Mouse (Mus musculus) spleen, postnatal 10 days (tissue): ENCODE data around the gene Gm4952.
A peak's percentile ranks its signal among the peaks of the same experiment; 100 is the strongest.

Experiments
- DNase-seq, 2 experiments: peaks; one replicate each; pipeline ENCODE4 v3.0.0; 2021 to 2022; ENCODE audit warnings: low spot score in 2 of 2

Gene Gm4952

DNA sequence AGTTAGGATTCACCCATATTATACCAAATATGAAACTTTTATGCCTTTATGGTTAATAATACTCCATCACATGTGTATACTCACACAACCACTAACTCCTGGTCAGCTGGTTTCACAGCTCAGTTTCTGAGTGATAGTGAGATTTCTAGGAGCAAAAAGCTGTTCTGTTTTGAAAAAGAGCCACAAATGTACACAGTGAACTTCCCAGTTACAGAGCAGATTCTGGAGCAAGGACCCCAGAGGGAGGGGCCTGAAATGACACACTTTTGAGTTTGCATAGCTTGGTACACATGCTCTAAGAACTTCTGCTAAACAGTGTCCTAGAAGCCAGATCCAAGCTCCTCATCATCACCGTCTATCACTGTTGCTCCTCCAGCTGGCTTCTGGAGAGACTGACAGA lies at the start of gene Gm4952:
Gene Gm4952 (plus strand): TSS at position 301 of the 400 bp plus-strand sequence.
- no peak for DNase-seq

DNA sequence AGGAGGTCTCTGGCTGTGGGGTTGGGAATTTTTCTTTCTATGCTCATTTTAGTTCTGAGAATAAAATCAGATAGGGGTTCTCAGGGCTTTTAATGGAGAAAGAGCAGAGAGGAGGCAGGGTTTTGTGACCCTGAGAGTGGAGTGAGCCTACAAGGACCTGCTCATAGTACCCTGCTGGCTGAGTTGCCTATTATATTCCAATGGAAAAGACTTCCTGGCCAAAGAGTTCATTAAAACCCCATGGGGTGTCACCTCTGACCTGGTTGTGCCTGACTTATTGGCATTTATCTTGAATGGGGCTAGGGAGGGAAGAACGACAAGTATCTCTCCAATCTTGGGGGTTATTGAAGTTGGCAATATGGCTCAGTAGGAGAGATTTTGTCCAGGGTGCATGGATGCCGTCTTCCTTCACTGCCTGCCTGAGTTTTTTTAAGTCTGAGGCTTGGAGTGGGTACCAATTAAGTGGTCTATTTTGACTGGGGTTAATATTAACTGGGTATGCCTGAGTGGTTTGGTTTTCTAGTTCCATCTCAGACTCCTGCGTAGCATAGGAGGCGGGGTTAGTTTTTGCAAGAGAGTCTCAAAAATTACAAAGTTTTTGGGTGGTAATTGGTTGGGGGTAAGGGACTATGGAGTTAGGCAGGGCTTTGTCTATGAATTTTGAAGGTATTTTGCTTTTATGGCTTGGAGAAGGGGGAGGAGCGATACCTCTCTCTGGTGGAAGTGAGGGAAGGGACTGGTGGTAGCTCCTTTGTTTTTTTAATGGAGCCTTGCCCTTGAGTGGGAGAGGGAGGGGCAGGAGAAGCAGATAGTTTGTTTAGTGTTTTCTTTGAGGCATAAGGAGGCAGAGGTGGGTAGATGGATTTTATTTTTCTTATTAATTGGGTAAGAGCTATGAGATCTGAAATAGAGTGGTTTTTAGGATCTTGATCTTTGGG lies 49.5 kb upstream of the Gm4952 start:
- no peak for DNase-seq

DNA sequence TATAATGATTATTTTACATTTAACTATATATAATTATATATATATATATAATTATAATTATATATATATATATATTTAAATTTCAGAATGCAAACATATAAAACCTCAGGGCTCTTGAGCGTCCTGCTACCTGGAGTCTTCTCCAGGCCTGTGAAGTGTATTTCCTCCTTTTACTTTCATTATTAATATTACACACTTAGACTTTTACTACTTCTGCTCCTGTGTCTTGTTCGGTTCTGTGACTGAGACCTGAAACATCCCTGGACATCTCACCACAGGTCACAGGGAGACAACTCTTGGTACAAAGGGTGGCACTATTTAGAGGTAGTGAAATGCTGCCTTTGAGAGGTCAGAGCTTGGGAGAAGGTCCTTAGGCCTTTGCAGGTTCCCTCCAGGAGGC lies 43.5 kb upstream of the Gm4952 start:
- DNase-seq: no peak

DNA sequence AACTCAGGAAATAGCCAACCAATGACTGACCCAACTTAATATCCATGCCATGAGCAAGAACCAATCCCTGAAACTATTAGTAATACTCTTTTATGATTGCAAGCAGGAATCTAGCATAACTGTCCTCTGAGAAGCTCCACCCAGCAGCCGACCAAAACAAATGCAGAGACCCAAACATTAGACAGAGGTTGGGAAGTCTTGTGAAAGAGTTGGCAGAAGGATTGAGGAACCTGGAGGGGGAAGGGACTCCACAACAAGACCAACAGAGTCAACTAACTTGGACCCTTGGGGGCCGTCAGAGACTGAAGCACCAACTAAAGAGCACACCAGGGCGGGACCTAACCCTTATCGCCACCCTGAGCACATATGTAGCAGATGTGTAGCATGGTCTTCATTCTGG lies 41.6 kb upstream of the Gm4952 start:
- DNase-seq: no peak

DNA sequence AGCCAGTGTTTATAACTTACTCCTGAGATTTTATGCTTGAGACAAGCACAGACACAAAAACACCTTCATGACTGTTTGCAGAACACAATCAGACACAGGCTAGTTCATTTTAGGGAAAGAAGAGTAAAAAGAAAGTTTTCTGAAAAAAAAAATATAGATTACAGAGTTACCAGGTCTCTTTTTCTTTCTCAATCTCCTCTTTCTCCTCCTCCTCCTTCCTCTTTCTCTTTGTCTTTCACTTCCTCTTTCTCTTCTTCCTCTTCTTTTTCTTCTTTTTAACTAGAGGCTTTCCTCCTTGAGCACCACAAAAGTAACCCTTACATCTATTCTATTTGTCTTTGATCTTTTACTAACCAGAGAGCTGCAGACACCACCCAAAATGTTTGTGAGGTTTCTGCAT lies 35.6 kb upstream of the Gm4952 start:
- no peak for DNase-seq

DNA sequence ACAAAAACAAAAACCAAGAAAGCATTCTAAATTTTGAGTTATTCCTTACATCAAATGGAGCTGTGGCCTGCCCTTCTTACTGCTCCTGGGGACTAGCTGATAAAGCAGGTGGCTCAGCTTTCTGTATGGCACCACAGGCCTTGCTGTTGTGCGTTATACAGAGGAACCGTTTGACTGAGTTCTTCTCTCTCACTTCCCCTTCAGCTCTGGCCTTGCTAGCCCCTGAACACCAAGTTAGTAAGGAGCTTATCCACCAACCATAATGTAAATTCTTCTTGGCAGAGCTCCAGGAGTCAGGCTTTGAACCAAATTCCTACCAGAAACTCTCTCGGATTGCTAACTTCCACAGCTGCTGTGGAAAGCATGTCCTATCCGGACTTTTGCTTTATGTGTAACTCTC lies 32.8 kb upstream of the Gm4952 start:
- DNase-seq: peak in 1 of 2 experiments; percentile 51

DNA sequence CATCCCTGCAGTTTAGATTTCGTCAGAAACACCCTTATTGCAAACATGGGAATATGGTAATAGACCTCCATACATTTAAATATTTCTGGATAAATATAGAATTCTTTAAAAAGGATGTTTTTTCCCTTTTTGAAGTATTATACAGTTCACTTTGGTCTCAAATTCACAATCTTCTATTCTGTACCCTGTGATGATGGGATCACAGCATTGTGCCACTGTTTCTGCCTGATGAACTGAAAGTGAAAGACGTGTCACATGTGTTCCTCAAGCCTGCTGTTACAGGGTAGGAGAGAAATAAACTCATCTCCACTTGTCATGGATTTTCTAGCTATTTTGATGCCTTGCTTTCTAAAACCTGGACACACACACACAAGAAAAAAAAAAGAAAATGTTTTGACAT lies 28.9 kb upstream of the Gm4952 start:
- no peak for DNase-seq

DNA sequence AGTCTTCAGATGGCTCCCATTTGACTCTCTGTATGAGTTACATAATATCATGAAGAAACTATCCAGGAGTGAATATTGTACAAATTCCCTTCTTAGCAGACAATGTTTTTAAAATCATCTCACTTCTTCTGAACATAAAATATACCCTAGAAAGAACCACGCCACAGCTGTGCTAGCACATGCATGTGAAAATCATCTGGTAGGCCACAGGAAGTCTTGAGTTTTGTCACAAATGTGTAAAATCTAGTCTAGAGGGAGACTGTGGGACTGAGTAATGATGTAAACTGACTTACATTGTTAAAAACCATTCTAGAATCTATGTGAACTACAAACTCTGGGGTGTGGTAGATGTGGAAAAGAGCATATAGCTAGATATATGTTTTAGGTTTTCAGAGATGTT lies 28.1 kb upstream of the Gm4952 start:
- no peak for DNase-seq

DNA sequence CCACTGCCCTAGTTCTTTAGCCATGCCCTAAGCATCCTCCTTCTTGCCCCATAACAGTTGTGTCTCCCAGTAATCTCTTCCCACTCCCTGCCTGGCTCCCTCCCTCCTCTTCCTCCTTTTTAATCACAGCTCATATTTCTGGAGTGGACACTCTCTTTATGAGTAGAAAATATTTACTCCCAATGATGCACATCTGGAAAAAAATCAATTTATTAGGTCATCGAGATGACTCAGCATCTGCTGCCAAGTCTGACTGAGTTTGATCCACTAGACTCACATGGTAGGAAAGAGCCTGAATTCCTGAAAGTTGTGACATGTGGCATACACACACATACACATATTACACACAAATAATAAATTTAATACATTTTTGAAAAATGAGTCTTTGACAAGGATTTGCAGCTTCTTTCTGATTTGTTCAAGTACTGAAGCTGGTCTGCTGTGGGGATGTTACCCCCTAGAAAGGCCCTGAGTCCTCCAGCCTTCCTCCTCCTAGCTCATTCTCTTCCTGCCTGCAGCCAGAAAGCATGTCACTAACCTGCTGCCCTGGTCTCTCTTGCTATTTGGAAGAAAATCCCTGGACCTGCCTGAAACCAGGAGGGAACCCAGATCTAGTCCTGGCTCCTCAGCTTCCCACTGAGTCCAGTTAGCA lies 27.0 kb upstream of the Gm4952 start:
- DNase-seq: no peak

DNA sequence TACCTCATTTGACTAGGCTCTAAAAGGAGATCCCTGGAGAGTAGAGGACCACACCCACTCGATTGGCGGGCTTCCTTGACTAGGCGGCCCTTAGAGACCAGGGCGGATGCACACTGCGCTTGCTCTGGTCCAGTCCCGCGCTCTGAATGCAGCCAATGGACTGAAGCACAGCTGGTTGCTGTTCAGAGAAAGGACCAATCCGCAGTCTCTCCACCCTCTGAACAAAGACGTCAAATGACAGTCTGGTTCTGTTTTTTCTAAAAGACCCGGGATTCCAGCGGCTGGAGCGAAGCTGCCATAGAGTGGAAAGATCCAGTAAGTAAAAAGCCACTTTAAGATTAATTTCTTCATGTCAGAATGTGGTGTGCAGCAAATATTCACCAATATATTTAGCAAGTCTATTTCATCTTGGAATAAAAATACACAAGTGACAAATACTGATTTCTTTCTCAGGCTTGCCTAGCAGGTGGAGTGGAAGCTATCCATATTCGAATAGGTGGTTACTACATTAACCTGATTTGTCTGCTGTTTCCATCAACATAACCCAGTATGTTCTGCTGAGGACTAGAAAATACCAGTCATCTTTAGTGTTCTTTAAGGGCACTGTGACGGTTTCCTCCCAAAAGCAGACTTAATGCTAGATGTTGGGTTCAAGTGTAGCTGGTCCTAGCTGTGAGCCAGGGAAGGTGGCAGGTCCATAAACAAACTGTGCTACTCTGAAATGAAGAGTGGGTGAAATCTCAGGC lies 26.3 kb upstream of the Gm4952 start:
- peak; percentile 72 to 92 for DNase-seq

DNA sequence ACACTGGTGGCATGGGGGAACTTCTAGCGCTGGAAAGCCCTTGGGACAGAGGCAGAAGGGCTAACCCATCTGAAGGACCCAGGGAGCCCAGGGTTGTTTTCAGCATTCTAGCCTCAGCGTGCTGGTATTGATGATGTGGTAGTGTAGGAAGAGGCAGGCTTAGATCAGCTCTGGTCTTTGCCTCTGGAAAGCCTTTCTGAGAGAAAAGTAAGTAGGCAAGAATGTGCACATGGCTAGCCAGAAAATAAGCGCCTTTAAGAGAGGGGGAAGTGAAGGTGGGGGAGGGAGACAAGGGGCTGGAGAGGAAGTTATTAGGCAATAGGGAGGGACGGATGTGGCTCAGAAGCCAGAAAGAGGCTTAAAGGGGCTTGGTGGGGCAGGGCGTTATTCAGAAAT lies 25.8 kb upstream of the Gm4952 start:
- DNase-seq: peak; percentile 54 to 62

DNA sequence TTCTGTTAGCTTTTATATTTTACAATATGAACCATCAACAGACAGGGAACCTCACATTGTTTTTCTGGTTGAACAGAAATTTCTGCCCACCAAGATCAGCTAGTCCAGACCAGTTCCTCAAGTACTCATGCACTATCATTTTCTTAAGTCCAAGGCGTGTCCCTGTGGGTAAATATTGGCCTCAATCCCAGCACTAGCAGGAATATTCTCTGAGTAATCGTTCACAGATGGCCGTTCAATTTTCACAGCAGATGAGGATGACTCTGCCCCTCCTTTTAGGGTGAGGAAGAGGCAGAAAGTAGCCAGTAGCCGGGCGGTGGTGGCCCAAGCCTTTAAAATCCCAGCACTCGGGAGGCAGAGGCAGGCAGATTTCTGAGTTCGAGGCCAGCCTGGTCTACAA lies 24.7 kb upstream of the Gm4952 start:
- DNase-seq: peak in 1 of 2 experiments; percentile 25

DNA sequence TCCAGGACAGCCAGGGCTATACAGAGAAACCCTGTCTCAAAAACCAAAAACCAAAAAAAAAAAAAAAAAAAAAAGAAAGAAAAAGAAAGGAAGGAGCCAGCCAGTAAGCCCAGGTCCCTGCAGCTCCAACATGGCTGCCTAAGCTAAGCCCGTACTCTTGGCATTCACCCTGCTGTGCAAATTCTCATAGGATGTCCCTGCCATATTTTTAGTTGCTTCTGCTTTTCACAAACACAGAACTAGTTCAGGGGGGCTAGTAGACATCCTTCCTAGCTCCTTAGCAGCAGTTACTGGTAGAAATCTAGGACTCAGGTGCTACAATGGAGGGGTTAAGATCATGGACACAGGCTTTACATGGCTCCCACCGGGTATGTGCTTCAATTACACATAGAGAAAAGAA lies 24.3 kb upstream of the Gm4952 start:
- DNase-seq: no peak

DNA sequence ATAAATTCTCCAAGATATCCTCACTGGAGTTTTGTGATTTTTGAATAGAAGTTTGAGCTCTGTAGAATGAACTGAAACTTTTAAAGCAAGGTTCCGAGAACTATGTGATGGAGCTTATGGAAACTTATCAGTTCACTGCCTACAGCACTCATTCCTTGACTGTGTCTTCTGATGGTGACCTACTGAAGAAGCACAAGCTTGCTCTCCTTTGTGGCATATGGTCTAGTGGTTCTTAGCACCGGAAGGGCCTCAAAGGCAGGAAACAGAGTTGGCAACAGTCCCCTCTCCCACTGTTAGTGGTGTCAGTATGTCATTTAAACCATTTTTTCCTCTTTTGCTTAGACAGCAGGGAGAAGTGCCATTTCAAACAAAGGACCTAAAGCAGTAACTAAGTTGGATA lies 23.1 kb upstream of the Gm4952 start:
- DNase-seq: no peak

DNA sequence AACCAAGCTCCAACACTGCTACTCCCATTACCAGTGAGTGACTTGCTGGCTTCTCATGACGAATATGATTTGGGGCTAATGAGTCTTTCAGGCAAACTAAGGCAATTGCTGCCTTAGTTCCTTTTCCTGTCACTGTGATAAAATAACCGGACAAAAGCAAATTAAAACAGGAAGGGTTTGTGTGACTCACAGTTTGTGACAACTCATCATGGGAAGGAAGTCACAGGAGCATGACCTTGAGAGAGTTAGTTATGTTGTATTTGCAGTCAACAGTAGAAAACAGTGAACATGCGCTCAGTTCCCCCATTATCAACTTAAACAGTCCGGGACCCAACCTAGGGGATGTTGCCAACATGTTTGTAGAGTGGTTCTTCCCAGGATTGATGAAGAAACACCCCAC lies 14.5 kb upstream of the Gm4952 start:
- no peak for DNase-seq

DNA sequence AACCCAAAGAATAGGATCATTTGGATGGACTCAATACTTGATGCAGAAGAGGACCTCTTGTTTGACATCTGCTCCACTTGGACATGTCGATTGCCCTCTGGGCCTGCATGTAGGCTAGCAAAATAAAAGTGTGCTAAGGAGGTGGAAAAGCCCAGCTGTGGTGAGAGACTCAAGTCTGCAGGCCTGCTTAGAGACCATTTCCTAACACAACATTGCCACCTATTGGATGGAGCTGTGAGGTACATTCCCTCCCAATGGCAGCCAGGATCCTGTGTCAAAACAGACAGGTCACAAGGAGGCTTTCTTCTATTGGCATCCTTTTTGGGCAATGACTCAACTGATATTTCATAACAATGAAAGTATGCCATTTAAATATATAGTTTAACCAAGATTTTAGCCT lies 7.9 kb upstream of the Gm4952 start:
- peak; percentile 37 to 65 for DNase-seq

DNA sequence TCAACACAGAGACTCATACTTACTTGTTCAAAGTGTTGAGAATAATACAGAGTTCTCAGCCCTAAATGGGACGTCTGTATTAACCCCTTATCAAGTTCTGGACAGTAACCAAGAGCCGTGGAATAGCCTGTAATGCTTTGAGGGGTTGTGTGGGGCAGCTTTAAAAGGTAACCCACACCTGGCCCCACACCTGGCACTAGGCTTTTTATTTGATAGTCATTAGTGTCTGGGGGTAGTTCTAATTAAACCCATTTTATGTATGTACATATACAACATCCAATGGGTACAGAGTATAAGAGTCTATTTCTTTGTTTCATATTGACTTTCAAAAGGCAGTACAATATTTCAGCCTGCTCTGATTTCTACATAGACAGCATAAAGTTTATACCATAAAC lies 4.6 kb upstream of the Gm4952 start:
- DNase-seq: no peak

DNA sequence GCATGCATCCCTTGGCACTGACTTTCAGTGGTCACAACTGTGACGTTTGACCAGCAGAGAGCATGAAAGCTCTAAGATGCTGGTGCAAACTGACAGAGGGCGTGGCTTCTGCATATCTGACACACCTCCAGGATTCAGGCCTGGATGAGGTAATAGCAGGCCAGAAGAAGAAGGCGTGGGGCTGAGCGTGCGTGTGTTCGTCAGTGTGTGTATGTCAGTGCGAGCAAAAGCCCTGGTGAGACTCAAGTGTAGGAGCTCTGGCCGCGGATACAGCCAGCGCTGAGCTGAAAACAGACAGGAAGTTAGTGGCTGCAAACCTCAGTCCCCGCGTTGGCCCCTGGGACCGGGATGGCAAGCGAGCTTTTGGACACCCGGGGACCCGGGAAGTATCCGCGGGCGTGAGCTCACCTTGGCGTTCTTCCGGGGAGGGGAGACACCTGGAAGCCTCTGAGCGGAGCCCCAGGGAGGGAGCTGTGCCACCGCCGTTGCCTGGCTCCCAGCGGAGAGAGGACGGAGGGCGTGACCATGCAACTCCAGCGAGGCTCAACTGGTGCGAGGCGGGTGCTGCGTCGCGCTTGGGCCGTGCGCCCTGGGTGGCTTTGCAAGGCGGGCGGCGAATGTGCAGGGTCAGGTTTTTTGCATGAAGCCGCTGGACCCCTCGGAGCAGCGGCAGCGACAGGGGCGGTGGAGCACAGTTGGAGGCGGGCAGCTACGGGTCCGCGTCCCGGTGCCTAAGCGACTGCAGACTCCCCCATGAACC lies 4.1 kb upstream of the Gm4952 start:
- DNase-seq: peak; percentile 18 to 52

DNA sequence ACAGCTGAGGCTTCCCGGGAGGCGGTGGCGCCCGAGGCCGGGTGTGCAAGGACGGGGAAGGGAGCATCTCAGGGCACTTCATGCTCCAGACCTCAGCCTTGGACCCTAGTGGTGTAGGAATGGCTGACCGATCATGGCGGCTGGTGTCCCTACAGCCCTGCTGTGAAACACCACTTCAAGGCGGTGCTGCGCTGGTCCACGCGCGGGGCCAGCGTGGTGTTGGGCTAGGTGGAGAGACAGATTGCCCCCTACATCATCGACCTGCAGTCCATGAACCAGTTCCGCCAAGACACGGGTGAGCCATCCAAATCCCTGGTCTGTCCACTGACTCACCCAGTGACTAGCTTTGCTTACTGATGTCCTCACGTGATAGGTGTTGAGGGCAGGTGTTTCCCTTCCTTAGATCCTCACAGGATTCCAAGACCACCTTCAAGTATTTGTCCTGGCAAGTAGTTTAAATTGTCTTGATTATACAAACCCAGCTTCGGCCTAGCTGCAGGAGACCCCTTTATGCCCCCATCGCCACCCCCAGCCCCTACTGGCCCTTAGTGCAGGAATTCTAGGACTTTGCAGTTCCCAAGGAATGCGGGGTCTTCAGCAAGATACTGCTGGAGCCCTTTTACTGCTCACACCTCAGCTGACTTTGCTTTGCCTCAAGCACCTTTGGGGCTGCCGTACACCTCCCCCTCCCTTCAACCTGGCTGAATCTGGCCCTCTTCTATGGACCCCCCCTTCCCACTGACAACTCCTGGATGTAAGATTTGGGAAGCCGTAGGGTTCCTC lies 3.3 kb upstream of the Gm4952 start:
- DNase-seq: peak; percentile 9 to 22

DNA sequence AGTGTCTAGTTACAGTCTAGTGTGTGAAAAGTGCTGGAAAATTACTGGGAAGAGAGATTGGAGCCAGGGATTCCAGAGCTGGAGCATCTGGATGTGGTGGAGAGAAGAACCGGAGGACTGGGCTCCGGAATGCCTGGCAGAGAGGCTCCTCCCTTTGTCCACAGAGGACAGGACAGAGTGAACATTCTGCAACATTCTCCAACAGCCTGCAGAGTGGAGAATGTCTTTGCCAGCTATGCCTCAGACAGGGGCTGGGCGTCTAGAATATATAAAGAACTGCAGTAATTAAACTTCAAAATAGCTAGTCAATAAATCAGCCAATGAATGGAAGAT lies 2.7 kb upstream of the Gm4952 start:
- no peak for DNase-seq

DNA sequence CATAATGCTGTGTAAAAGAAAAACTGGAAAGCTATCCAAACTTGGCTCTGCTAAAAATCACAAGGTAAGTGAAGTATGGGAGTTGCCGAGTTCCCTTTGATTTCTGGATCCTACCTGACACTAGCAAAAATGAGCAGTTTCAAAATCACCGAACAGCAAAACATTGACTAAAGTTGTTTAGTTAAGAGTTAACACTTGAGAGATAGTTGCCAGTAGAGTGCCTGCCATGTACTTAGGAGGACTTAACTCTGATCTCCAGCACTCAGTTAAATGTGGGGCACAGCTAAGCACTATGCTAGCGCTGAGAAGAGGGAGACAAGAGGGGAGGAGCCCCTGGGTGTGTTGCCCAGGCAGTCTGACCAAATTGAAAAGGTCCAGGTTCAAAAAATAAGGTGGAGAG lies 1.1 kb upstream of the Gm4952 start:
- DNase-seq: no peak
